Mouse (Mus musculus): Measurements from ENCODE around the gene Gm27179.
"Not testable (repeated sequence)": the region's sequence is repeated elsewhere in the genome, so short reads cannot be mapped to it uniquely, and the experiment has no call there.

Gm27179 gene

DNA sequence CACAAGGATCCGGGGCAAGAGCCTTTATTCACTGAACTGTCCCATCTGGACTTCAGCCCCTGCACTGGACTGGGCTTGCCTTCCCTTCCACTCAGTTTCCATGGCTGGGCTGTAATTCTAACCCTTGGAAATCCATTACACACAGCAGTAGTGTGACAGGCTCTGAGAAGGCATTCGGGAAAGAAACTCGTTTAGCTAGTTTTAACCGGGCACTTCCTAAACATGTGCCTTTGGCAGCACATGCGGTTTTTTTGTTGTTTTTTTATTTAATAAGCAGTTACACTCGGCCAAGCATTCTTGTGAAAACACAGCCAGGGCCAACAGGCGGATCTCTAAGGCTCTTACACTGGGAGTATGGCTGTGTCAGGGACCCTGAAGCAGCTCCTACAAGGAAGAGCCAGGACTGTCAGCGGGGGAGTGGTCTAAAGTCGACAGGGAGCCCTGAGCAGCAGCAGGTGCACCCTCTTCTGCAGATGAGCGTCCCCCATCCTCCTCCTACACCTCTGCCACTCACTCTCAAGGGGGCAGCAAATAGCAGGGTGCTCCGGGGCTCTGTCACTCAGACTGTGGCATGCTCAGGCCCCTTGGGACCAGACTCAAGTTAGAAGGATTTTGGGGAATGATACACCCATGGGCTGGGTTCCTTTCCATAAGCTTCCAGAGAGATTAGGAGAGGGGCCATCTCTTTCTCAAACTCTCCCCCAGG, 38.3 kb downstream of the Gm27179 start:
- in situ Hi-C loops (cut with MboI; ENCODE audit: unreplicated experiment in 2 of 2) = not testable (repeated sequence)

DNA sequence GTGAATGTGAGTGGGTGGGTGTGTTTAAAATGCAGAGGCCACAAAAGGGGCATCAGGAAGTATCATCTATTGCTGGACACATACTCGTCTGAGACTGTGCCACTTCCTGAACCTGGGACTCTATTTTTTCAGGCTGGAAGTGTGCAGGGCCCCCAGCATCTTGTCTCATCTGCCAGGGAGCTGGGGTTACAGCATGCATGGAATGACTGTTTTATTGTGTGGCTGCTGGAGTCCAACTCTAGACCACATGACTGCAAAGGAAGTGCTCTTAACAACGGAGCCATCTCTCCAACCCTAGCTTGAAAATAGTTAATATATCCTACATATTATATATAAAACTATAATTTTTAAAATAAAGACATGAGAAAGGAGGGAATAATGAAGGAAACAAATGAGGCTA, 39.0 kb downstream of the Gm27179 start:
- in situ Hi-C loops (cut with MboI; ENCODE audit: unreplicated experiment in 2 of 2) = not testable (repeated sequence)

DNA sequence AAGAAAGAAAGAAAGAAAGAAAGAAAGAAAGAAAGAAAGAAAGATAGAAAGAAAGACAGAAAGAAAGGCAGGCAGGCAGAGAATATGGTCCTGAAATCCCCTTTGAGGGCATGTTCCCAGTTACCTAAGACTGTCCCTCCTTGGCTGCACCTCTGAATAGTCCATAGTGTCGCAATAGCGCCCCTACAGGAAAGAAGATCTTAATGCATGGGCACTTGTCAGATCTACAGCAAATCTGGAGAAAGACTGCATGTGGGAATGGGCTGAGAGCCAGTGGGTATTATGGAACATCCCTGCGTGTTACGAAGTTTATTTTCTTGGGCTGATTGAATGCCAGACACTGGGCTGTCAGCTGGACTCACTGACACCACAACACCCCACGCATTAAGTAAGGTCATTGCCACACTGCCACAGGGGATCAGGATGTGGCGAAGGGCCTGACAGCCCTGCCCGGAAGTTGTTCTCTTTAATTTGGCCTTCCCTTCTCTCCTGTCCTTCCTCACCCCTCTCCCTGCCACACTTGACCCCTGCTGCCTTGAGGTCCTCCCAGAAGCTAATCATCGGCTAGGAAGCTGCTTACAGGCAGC, 42.1 kb downstream of the Gm27179 start:
- in situ Hi-C loops (cut with MboI; ENCODE audit: unreplicated experiment in 2 of 2) = not testable (repeated sequence)

DNA sequence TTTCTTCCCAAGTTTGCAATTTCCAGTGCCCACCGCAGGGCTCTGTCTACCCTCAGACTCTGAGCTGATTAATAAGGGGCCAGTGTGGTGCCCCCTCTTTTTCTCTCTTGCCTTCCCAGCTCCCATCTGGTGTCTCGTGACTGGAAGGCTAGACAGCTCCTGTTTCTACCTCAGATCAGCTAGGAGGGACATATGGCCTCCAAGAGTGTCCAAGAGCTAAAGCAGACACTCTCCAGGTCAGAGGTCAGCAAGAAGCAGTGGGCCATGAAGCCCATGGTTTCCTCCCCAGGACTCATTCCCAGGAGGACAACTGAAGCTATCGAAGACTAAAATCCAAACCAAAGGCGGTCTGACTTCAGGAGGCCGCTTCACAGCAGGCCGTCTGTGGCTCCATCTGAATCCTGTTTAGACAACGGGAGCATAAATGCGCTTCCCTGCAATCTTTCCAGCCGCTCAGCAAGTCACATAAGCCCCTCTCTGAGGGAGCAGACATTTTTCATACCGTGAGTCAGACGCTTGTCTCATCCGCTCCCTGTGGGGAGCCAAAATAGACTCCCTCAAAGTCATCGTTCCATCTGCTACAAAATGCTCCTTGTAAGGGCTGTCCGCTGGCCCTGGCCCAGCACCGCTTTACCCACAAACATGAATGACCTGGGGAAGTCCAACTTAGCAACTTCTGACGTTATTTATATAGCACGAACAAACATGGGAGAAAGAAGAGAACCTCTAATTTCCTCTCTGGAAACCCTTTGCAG, 44.6 kb downstream of the Gm27179 start:
- in situ Hi-C loops (cut with MboI; ENCODE audit: unreplicated experiment in 2 of 2) = not testable (repeated sequence)

DNA sequence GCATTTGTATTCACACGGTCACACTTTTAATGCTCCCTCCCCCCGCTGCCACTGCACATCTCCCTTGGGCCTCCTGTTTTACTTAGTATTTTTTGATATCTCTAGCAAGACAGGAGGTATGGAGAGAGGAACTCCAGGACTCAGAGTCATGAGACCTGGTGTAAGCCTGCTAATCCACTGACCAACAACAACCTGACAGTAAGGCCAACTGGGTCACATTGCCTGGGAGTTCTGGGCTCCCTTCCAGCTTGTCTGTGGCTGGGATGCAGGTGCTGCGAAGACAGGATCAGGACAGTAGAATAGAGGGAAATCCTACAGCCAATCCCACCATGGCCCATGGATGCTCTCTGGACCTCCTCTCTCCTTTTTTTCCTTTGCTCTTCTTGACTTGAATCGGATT, 47.9 kb downstream of the Gm27179 start:
- in situ Hi-C loops (cut with MboI; ENCODE audit: unreplicated experiment in 2 of 2) = not testable (repeated sequence)
